Mouse (Mus musculus): ENCODE measurements around the gene Fbxo40. TPM values are rescaled to one million over a fixed set of nuclear protein-coding genes. Genes with fewer than 3 reads are reported as not detected.
A peak's percentile ranks its signal among the peaks of the same experiment; 100 is the strongest.

Fbxo40 gene
- total and polyA plus RNA-seq, 3 experiments, result 0.08 to 0.15 TPM; not detected in 1

GRCm38 (mm10) chr16:37011061-37011921 lies 21.0 kb upstream of the Fbxo40 start, which contains the start of gene Polq:
TSS of gene Polq (plus strand) at chr16:37011786.
- H3K9ac ChIP-seq (ENCODE audit: control insufficient read depth, low read depth, low read length, poor library complexity, severe bottlenecking), result peak within 1 kb of the TSS; percentile 92
- H3K9me3 ChIP-seq (replicated peaks; ENCODE audit: insufficient read depth, low read length), result no peaks in the 10 kb centered on the region
- H3K79me2 ChIP-seq (ENCODE audit: control insufficient read depth, insufficient read depth, low read length, poor library complexity), result peaks cover 16% of the 10 kb centered on the region
- DNase-seq (ENCODE audit: low read depth, low spot score), result peak; percentile 96
- H3K27me3 ChIP-seq (ENCODE audit: control insufficient read depth in 1 of 2, insufficient read depth in 2 of 2, low read length in 2 of 2), result no peaks in the 10 kb centered on the region; a peak in 1 of 4 replicates
- H3K27ac ChIP-seq (ENCODE audit: control insufficient read depth, low read depth, low read length), result peak within 1 kb of the TSS; percentile 28
- H3K4me3 ChIP-seq (ENCODE audit: control insufficient read depth in 1 of 2, insufficient read depth in 1 of 2, low read depth in 2 of 2, low read length in 2 of 2), result peak within 1 kb of the TSS; percentile 69 to 97
- H3K36me3 ChIP-seq (ENCODE audit: control insufficient read depth in 1 of 2, insufficient read depth in 2 of 2, low read length in 2 of 2), result peaks cover 2 to 11% of the 10 kb centered on the region in 2 experiments; a peak in 3 of 4 replicates
- H3K4me1 ChIP-seq (ENCODE audit: control insufficient read depth in 1 of 2, insufficient read depth in 2 of 2, low read length in 2 of 2), result peaks cover 0 to 11% of the 10 kb centered on the region in 2 experiments; a peak in 1 of 4 replicates
- TF ChIP-seq MXI1 (IDR thresholded peaks at IDR 0.05; ENCODE audit: low read depth, low read length), result peak; percentile 85
- TF ChIP-seq MAZ (IDR thresholded peaks at IDR 0.05; ENCODE audit: low read depth, low read length), result no peak; the same call in 1 of the 2 replicates
- no peak for TF ChIP-seq POLR2AphosphoS5 (IDR thresholded peaks at IDR 0.05; ENCODE audit: borderline replicate concordance, low read depth, low read length)
- no peak for TF ChIP-seq RCOR1 (IDR thresholded peaks at IDR 0.05; ENCODE audit: low read depth, low read length)
- TF ChIP-seq SMC3 (IDR thresholded peaks at IDR 0.05; ENCODE audit: low read depth, low read length), result no peak
- peak in 1 of 2 experiments; percentile 27; a peak in 1 of 4 replicates for TF ChIP-seq EP300 (IDR thresholded peaks at IDR 0.05; ENCODE audit: low read depth in 1 of 2, low read length in 2 of 2)
- peak; percentile 78 for TF ChIP-seq ZNF384 (IDR thresholded peaks at IDR 0.05; ENCODE audit: low read depth, low read length)
- TF ChIP-seq HCFC1 (IDR thresholded peaks at IDR 0.05; ENCODE audit: low read depth, low read length), result peak; percentile 97
- TF ChIP-seq KAT2A (conservative IDR thresholded peaks at IDR 0.05; ENCODE audit: low read depth, low read length), result peak; percentile 77; the same call in 1 of the 2 replicates
- TF ChIP-seq GATA1 (IDR thresholded peaks at IDR 0.05; ENCODE audit: low read depth, low read length), result 0 out of 2 replicates have a peak, but pooled peaks have one; percentile 33
- TF ChIP-seq ELF1 (IDR thresholded peaks at IDR 0.05; ENCODE audit: low read depth, low read length), result peak; percentile 99
- TF ChIP-seq MEF2A (IDR thresholded peaks at IDR 0.05; ENCODE audit: extremely low read depth, insufficient replicate concordance, low read depth, low read length, poor library complexity, severe bottlenecking), result no peak
- peak; percentile 99 for TF ChIP-seq SIN3A (IDR thresholded peaks at IDR 0.05; ENCODE audit: low read length)
- peak; percentile 56 for TF ChIP-seq ETS1 (IDR thresholded peaks at IDR 0.05; ENCODE audit: low read depth, low read length)
- no peak for TF ChIP-seq RAD21 (IDR thresholded peaks at IDR 0.05; ENCODE audit: low read depth, low read length)
- TF ChIP-seq GABPA (IDR thresholded peaks at IDR 0.05; ENCODE audit: low read depth, low read length), result peak; percentile 60; the same call in 1 of the 2 replicates
- TF ChIP-seq MAFK (IDR thresholded peaks at IDR 0.05; ENCODE audit: borderline replicate concordance, low read depth, low read length), result no peak
- TF ChIP-seq ZMIZ1 (IDR thresholded peaks at IDR 0.05; ENCODE audit: low read depth, low read length), result no peak
- TF ChIP-seq UBTF (IDR thresholded peaks at IDR 0.05; ENCODE audit: borderline replicate concordance, insufficient read depth, low read depth, low read length), result no peak
- TF ChIP-seq USF2 (IDR thresholded peaks at IDR 0.05; ENCODE audit: borderline replicate concordance in 1 of 2, insufficient read depth in 1 of 2, low read depth in 1 of 2, low read length in 2 of 2), result no peak
- peak; percentile 35; the same call in 1 of the 2 replicates for TF ChIP-seq USF1 (IDR thresholded peaks at IDR 0.05; ENCODE audit: low read depth, low read length)
- no peak for TF ChIP-seq MYC (IDR thresholded peaks at IDR 0.05; ENCODE audit: low read depth, low read length)
- peak; percentile 79 to 87 for TF ChIP-seq POLR2A (IDR thresholded peaks at IDR 0.05; ENCODE audit: control insufficient read depth in 1 of 2, insufficient read depth in 1 of 2, low read depth in 1 of 2, low read length in 2 of 2, poor library complexity in 1 of 2)
- TF ChIP-seq BHLHE40 (IDR thresholded peaks at IDR 0.05; ENCODE audit: borderline replicate concordance, low read depth, low read length), result no peak
- TF ChIP-seq CHD1 (IDR thresholded peaks at IDR 0.05; ENCODE audit: low read depth, low read length), result no peak
- no peak for TF ChIP-seq CTCF (IDR thresholded peaks at IDR 0.05 in 2 of 3, conservative IDR thresholded peaks at IDR 0.05 in 1 of 3; ENCODE audit: control insufficient read depth in 1 of 3, insufficient read depth in 1 of 3, low read depth in 2 of 3, low read length in 3 of 3, poor library complexity in 1 of 3, severe bottlenecking in 1 of 3)
- peak; percentile 92 for TF ChIP-seq TBP (IDR thresholded peaks at IDR 0.05; ENCODE audit: low read depth, low read length)
- TF ChIP-seq TCF12 (IDR thresholded peaks at IDR 0.05; ENCODE audit: low read depth, low read length), result peak; percentile 84
- TF ChIP-seq CHD2 (IDR thresholded peaks at IDR 0.05; ENCODE audit: low read length), result no peak
- TF ChIP-seq POLR2AphosphoS2 (IDR thresholded peaks at IDR 0.05; ENCODE audit: low read length), result no peak
- no peak for TF ChIP-seq MYB (IDR thresholded peaks at IDR 0.05; ENCODE audit: low read depth, low read length)
- no peak for TF ChIP-seq ZKSCAN1 (IDR thresholded peaks at IDR 0.05; ENCODE audit: low read depth, low read length)
- TF ChIP-seq TAL1 (IDR thresholded peaks at IDR 0.05; ENCODE audit: low read length), result no peak
- TF ChIP-seq E2F4 (IDR thresholded peaks at IDR 0.05; ENCODE audit: borderline replicate concordance, low read depth, low read length), result peak; percentile 90; the same call in 1 of the 2 replicates
- no peak for TF ChIP-seq MAX (IDR thresholded peaks at IDR 0.05; ENCODE audit: low read length)
